Mouse (Mus musculus): ENCODE results near the gene Fxyd3. TPM values are rescaled to one million over a fixed set of nuclear protein-coding genes. Genes with fewer than 3 reads are reported as not detected.
A peak's percentile ranks its signal among the peaks of the same experiment; 100 is the strongest.

Gene Fxyd3
- 2.0 and 2.2 TPM in 2 replicates for polyA plus RNA-seq (2015; fragmentation: Nextera tagmentation; extraction: Ambion mirVana)

DNA sequence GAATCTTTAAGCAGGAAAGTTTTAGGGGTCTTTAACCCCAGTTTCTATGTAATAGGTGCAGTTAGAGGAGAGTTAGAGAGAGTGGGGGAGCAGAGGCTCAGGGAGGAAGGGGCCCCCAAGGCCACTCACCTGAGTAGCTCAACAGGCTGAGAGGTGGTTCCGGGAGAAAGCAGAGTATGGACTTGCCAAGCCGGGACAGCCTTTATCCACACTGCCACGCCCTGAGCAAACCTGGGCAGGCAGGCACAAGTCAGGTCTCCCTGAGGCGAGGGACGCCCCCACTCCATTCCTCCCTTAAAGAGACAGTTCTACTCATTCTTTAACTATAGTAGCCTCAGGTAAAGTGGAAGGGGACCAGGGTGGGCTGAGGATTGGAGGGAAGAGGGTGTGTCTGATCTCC lies at the start of gene Fxyd3:
Gene Fxyd3, minus strand, starts transcription at position 213 of the 400 bp plus-strand sequence.
- Histone ChIP-seq H3K9me3 (no peaks in the 10 kb centered on the region), H3K4me2 (no peak within 1 kb of the TSS), H3K4me3 (no peak within 1 kb of the TSS), H3K9ac (no peak within 1 kb of the TSS), H3K27me3 (replicated peaks) (no peaks in the 10 kb centered on the region; the same call in 1 of the 2 replicates), H3K4me1 (0 out of 2 replicates have a peak, but pooled peaks cover 3% of the 10 kb centered on the region), H3K27ac (replicated peaks) (no peak within 1 kb of the TSS), H3K36me3 (no peaks in the 10 kb centered on the region)
- WGBS: 58% methylated on average over 5 of the region's 5 CpGs
- no peak for ATAC-seq (ENCODE audit: extremely low read depth, insufficient number of reproducible peaks, low FRiP score, low TSS enrichment)

DNA sequence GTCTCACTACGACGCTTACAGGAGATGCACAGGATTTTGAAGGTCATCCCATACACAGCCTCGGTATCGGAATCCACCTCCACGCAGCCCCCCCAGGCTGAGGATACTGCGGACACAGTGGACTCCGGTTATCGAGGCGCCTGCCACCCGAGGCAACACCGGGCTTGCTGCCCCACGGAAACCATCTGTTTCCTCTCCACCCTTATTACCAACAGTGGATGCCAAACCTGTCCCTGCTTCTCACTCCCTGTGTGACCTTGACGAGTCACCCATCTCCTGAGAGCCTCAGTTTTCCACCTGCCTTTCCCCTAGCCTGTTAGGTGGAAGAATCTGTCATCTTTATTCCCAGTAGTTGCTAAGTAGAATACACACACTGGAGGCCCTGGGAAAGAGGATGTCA lies 48.6 kb upstream of the Fxyd3 start:
- H3K4me3 ChIP-seq: no peak overlapping the region
- H3K27ac ChIP-seq (replicated peaks): no peak overlapping the region
- no peak for ATAC-seq (ENCODE audit: extremely low read depth, insufficient number of reproducible peaks, low FRiP score, low TSS enrichment)
- peaks cover 20% of the 10 kb centered on the region for H3K4me1 ChIP-seq
- H3K27me3 ChIP-seq (replicated peaks): peaks cover 34% of the 10 kb centered on the region
- no peaks in the 10 kb centered on the region for H3K9me3 ChIP-seq
- 75% methylated on average over 13 of the region's 13 CpGs for whole genome bisulfite sequencing
- H3K4me2 ChIP-seq: no peak overlapping the region
- H3K36me3 ChIP-seq: peaks cover 22% of the 10 kb centered on the region
- H3K9ac ChIP-seq: no peak overlapping the region

DNA sequence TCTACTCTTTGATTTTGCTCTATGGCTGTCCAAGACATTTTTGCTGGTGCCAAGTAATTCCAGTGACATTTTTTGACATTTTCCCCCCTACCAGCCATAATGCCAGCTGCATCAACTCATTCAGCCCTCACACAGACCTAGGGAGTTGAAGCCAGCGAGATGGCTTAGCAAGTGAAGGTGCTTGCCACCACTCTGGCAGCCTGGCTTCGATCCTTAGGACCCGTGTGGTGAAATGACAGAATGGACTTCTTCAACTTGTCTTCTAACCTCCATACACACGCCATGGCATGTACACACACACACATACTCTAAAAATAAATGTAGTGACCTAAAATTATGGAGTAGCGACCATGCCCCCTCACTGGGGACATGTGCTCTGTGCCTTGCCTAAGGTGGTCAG lies 47.9 kb upstream of the Fxyd3 start:
- Histone ChIP-seq H3K9ac (no peak overlapping the region), H3K4me3 (no peak overlapping the region), H3K4me2 (no peak overlapping the region), H3K4me1 (peaks cover 20% of the 10 kb centered on the region), H3K27me3 (replicated peaks) (peaks cover 34% of the 10 kb centered on the region), H3K9me3 (no peaks in the 10 kb centered on the region), H3K36me3 (peaks cover 14% of the 10 kb centered on the region), H3K27ac (replicated peaks) (no peak overlapping the region)
- no peak for ATAC-seq (ENCODE audit: extremely low read depth, insufficient number of reproducible peaks, low FRiP score, low TSS enrichment)
- WGBS: 72% methylated on average over 5 of the region's 5 CpGs

DNA sequence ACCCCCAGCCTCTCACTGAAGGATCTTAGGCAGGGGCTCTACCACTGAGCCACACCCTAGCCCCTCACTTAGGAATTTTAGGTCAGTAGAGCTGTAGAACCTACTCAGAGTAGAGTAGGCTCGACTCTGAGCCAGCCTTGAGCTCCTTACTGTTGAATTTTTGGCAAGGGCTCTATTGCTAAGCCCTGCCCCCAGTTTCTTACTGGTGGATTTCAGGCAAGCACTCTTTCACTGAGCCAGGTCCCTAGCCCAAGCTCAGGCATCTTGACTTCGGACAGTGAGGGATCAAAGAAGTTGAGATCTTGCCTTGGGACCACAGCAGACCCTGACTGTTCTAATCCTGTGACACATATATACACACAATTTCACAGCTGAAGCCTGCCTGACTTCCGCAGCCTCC lies 47.2 kb upstream of the Fxyd3 start:
- ATAC-seq (ENCODE audit: extremely low read depth, insufficient number of reproducible peaks, low FRiP score, low TSS enrichment): no peak
- Histone ChIP-seq H3K9ac (no peak overlapping the region), H3K4me1 (peaks cover 20% of the 10 kb centered on the region), H3K27me3 (replicated peaks) (peaks cover 34% of the 10 kb centered on the region), H3K36me3 (peaks cover 8% of the 10 kb centered on the region), H3K4me3 (no peak overlapping the region), H3K4me2 (no peak overlapping the region), H3K9me3 (no peaks in the 10 kb centered on the region), H3K27ac (replicated peaks) (no peak overlapping the region)
- WGBS: 83% methylated on average over 3 of the region's 3 CpGs

DNA sequence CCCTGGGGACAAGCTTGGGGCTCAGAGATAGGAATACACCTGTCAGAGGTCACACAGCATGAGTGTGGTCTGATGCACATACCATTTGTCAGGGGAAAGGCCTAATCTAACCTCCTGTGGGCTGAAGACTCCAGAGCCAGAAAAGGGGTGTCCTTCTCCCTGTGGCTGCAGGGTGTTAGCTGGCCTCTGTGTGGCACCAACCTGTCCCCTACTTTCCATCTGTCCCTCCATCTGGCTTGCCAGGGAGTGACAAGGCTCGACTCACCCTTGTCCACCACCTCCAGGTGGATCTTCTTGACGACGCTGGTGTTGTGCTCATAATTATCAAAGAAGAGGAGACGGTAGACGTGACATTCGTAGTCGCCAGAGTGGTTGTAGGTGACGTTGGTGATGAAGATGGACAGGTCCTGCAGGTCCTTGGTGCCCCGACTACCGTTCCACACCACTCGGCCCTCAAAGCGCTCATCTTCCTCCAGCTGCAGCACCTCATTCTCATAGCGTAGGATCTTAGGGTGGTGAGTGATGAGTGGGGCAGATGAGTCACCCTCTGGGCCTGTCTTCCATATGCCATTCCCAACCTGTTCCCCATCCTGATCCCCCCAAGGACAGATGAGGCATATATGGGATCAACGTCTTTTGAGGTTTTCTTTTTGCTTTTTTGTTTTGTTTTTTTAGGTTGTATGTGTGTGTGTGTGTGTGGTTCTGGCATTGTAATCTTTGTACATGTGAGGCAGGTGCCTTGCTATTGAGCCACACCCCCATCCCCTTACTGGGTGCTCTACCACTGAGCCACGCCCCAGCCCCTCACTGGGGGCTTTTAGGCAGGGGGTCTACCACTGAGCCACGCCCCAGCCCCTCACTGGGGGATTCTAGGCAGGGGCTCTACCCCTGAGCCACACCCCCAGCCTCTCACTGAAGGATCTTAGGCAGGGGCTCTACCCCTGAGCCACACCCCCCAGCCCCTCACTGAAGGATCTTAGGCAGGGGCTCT lies 46.4 kb upstream of the Fxyd3 start:
- Histone ChIP-seq H3K27me3 (replicated peaks) (peaks cover 34% of the 10 kb centered on the region), H3K27ac (replicated peaks) (no peak overlapping the region), H3K9ac (no peak overlapping the region), H3K4me3 (no peak overlapping the region), H3K9me3 (no peaks in the 10 kb centered on the region), H3K4me1 (peaks cover 22% of the 10 kb centered on the region), H3K36me3 (no peaks in the 10 kb centered on the region), H3K4me2 (no peak overlapping the region)
- no peak for ATAC-seq (ENCODE audit: extremely low read depth, insufficient number of reproducible peaks, low FRiP score, low TSS enrichment)
- 79% methylated on average over 16 of the region's 16 CpGs for WGBS

DNA sequence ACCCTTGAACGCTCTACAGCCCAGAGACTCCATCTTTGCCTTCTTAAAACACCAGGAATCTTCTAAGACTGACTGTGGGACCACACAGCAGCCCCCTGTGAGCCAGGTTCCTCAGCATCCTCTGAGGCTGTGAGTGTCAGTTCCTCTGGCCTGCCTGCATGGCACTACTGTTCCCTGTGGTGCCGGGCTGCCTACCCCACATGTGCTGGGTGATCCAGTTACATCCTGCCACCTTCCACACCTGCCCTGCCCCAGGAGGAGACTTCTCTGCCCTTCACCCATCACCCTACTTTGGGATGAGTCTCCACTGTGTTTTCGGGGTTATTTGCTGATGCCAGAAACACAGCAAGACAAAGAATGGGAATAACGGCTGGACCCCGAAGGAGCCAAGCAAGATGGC lies 43.1 kb upstream of the Fxyd3 start:
- Histone ChIP-seq H3K9me3 (no peaks in the 10 kb centered on the region), H3K4me2 (no peak overlapping the region), H3K27me3 (replicated peaks) (peaks cover 4% of the 10 kb centered on the region), H3K27ac (replicated peaks) (no peak overlapping the region), H3K36me3 (no peaks in the 10 kb centered on the region), H3K4me1 (peaks cover 24% of the 10 kb centered on the region), H3K4me3 (no peak overlapping the region), H3K9ac (no peak overlapping the region)
- 72% methylated on average over 5 of the region's 5 CpGs for WGBS
- no peak for ATAC-seq (ENCODE audit: extremely low read depth, insufficient number of reproducible peaks, low FRiP score, low TSS enrichment)

DNA sequence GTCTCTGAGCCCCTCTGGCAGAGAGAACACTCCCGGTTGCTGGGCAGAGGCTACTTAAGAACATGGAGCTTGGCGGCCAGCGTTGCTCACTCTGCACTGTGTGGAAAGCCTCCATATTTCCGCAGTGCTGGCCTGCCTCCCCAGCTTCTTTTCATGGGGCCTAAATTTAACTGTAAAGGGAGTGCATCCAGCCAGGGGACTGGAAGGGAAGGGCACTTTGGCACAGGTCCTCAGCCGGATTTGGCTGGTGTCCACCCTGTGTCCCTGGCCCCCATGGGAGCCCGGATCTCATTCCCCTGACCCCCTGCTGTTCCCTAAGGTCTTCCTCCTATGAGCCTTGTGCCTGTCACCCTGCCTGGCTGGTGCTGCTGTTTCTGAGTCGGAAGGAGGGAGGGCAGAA lies 42.0 kb upstream of the Fxyd3 start:
- Histone ChIP-seq H3K36me3 (no peaks in the 10 kb centered on the region), H3K4me1 (peaks cover 24% of the 10 kb centered on the region), H3K9ac (no peak overlapping the region), H3K27me3 (replicated peaks) (no peaks in the 10 kb centered on the region), H3K4me2 (no peak overlapping the region), H3K4me3 (no peak overlapping the region), H3K9me3 (no peaks in the 10 kb centered on the region), H3K27ac (replicated peaks) (no peak overlapping the region)
- 55% methylated on average over 7 of the region's 7 CpGs for WGBS
- no peak for ATAC-seq (ENCODE audit: extremely low read depth, insufficient number of reproducible peaks, low FRiP score, low TSS enrichment)

DNA sequence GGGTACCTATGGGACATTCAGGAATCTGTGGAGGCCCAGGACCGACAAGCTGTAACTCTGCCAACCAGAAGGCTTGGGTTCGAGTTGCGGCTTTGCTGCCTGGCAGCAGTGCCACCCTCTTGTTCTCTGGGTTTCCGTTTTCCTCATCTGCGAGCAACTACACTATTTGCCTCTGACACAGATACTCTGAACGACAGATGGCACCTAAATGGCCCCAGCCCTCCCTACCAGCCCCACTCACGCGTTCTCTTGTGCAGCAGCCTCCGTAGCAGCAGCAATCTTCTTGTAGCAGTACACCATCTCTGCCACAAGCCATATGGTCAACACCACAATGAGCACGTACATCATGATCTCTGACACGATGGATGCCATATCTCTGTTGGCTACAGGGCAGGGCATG lies 41.0 kb upstream of the Fxyd3 start:
- no peaks in the 10 kb centered on the region for H3K36me3 ChIP-seq
- H3K4me2 ChIP-seq: no peak overlapping the region
- ATAC-seq (ENCODE audit: extremely low read depth, insufficient number of reproducible peaks, low FRiP score, low TSS enrichment): no peak
- WGBS: 89% methylated on average over 11 of the region's 11 CpGs
- H3K9me3 ChIP-seq: no peaks in the 10 kb centered on the region
- H3K4me3 ChIP-seq: no peak overlapping the region
- H3K27ac ChIP-seq (replicated peaks): no peak overlapping the region
- H3K4me1 ChIP-seq: peaks cover 24% of the 10 kb centered on the region
- H3K9ac ChIP-seq: no peak overlapping the region
- H3K27me3 ChIP-seq (replicated peaks): no peaks in the 10 kb centered on the region

DNA sequence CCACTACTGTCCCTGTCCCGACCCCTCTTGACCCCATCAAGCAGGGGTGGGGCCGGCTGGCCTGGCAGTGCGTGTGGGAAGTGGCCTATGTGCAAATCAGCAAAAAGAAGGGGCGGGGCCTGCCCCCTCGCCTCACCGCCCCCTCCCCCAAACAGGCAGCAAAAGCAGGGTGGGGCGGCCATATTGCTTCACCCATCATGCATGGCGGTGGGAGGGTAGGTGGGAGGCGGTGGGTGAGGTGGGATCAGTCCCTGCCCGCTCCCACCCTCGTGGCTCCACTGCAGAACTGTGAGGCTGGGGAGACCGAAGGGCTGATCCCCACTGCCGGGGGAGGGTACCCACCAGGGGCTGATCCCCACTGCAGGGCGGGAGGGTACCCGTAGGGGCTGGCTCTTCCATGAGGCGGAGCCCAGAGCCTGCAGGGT lies 40.2 kb upstream of the Fxyd3 start:
- Histone ChIP-seq H3K4me1 (peaks cover 25% of the 10 kb centered on the region), H3K27me3 (replicated peaks) (no peaks in the 10 kb centered on the region), H3K4me3 (no peak overlapping the region), H3K27ac (replicated peaks) (peak overlapping the region; percentile 70; the same call in 1 of the 2 replicates), H3K9ac (no peak overlapping the region), H3K9me3 (no peaks in the 10 kb centered on the region), H3K4me2 (no peak overlapping the region), H3K36me3 (no peaks in the 10 kb centered on the region)
- ATAC-seq (ENCODE audit: extremely low read depth, insufficient number of reproducible peaks, low FRiP score, low TSS enrichment): no peak
- 36% methylated on average over 16 of the region's 16 CpGs for WGBS

DNA sequence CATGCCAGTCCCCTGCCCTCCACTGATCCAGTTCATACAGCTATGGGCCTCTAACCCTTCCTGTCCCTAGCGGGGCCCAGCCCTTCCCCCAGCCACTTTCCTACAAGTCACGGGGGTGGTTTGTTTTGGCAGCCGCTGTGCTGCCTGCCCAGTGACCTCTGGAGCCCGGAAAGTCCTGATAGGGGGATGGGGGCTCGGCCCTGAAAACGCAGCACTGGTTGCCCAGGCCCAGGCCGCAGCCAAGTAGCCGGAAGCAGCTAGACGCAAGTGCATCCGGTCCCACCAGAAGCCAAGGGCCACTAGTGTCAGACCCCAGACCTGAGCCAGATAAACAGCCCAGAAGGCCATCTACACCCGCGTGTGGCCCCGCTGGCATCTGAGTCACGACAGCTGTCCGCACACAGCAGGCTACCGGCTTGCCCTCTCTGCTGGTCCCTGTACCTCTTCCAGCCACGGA lies 39.1 kb upstream of the Fxyd3 start:
- peak overlapping the region; percentile 51 for H3K9ac ChIP-seq
- peak; percentile 68 for ATAC-seq (ENCODE audit: extremely low read depth, insufficient number of reproducible peaks, low FRiP score, low TSS enrichment)
- H3K4me2 ChIP-seq: peak overlapping the region; percentile 48
- WGBS: 14% methylated on average over 17 of the region's 17 CpGs
- H3K27me3 ChIP-seq (replicated peaks): no peaks in the 10 kb centered on the region
- no peak overlapping the region; the same call in 1 of the 2 replicates for H3K4me3 ChIP-seq
- peaks cover 34% of the 10 kb centered on the region for H3K4me1 ChIP-seq
- peak overlapping the region; percentile 70 for H3K27ac ChIP-seq (replicated peaks)
- no peaks in the 10 kb centered on the region for H3K9me3 ChIP-seq
- H3K36me3 ChIP-seq: no peaks in the 10 kb centered on the region

DNA sequence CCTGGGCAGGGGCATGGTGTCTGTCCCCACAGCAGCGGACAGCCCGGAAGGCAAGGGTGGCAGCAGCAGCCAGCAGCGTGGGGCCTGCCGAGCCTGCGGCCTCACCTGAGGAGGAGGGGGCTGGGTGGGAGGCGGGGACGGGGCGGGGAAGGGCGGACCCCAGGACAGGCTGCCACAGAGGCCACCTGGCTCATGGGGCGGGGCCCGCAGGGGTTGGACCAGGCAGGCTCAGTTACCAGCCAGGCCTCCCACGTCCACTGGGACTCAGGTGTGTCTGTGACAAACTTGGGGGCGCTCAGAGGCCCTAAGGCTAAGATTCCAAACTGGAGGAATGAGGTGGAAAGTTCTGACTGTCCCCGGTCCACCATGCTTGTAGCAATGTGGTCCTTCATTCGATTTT lies 38.7 kb upstream of the Fxyd3 start, which contains the start of gene Hpn:
Gene Hpn, minus strand, starts transcription at position 109 of the 400 bp plus-strand sequence.
- Histone ChIP-seq H3K36me3 (no peaks in the 10 kb centered on the region), H3K27ac (replicated peaks) (peak within 1 kb of the TSS; percentile 70), H3K27me3 (replicated peaks) (no peaks in the 10 kb centered on the region), H3K9me3 (no peaks in the 10 kb centered on the region), H3K4me2 (peak within 1 kb of the TSS; percentile 48), H3K4me1 (peaks cover 34% of the 10 kb centered on the region), H3K4me3 (no peak within 1 kb of the TSS; the same call in 1 of the 2 replicates), H3K9ac (peak within 1 kb of the TSS; percentile 51)
- WGBS: 21% methylated on average over 14 of the region's 15 CpGs
- no peak for ATAC-seq (ENCODE audit: extremely low read depth, insufficient number of reproducible peaks, low FRiP score, low TSS enrichment)

Measured in heart, embryonic 13.5 days (tissue).